Mouse (Mus musculus): ENCODE measurements around the gene Tmem41a.
"Not testable (repeated sequence)": the region's sequence is repeated elsewhere in the genome, so short reads cannot be mapped to it uniquely, and the experiment has no call there.

The Tmem41a gene

GRCm38 (mm10) chr16:21946761-21947715 is at the start of gene Tmem41a:
Tmem41a (minus strand) TSS chr16:21947552.
- peak; percentile 92 for ATAC-seq (ENCODE audit: insufficient number of reproducible peaks, low FRiP score, low TSS enrichment)

- ATAC-seq (ENCODE audit: insufficient number of reproducible peaks, low FRiP score, low TSS enrichment) = no peak
Observed at GRCm38 (mm10) chr16:21996402-21996801, 49.0 kb upstream of the Tmem41a start.

- ATAC-seq (ENCODE audit: insufficient number of reproducible peaks, low FRiP score, low TSS enrichment) = no peak
Observed at GRCm38 (mm10) chr16:21995304-21995703, 48.0 kb upstream of the Tmem41a start, which contains the start of gene Liph. Liph (minus strand) TSS chr16:21995663.

GRCm38 (mm10) chr16:21991774-21992173 is 44.4 kb upstream of the Tmem41a start:
- ATAC-seq (ENCODE audit: insufficient number of reproducible peaks, low FRiP score, low TSS enrichment) = no peak

GRCm38 (mm10) chr16:21990893-21991292 is 43.5 kb upstream of the Tmem41a start:
- ATAC-seq (ENCODE audit: insufficient number of reproducible peaks, low FRiP score, low TSS enrichment) = not testable (repeated sequence)

GRCm38 (mm10) chr16:21987956-21988355 is 40.6 kb upstream of the Tmem41a start:
- ATAC-seq (ENCODE audit: insufficient number of reproducible peaks, low FRiP score, low TSS enrichment) = no peak

- no peak for ATAC-seq (ENCODE audit: insufficient number of reproducible peaks, low FRiP score, low TSS enrichment)
Observed at GRCm38 (mm10) chr16:21986191-21986590, 38.8 kb upstream of the Tmem41a start.

GRCm38 (mm10) chr16:21984091-21984490 is 36.7 kb upstream of the Tmem41a start:
- no peak for ATAC-seq (ENCODE audit: insufficient number of reproducible peaks, low FRiP score, low TSS enrichment)

GRCm38 (mm10) chr16:21983581-21983980 is 36.2 kb upstream of the Tmem41a start:
- no peak for ATAC-seq (ENCODE audit: insufficient number of reproducible peaks, low FRiP score, low TSS enrichment)

GRCm38 (mm10) chr16:21983146-21983545 is 35.8 kb upstream of the Tmem41a start:
- no peak for ATAC-seq (ENCODE audit: insufficient number of reproducible peaks, low FRiP score, low TSS enrichment)

GRCm38 (mm10) chr16:21977347-21977746 is 30.0 kb upstream of the Tmem41a start:
- no peak for ATAC-seq (ENCODE audit: insufficient number of reproducible peaks, low FRiP score, low TSS enrichment)

- no peak for ATAC-seq (ENCODE audit: insufficient number of reproducible peaks, low FRiP score, low TSS enrichment)
Observed at GRCm38 (mm10) chr16:21976203-21976602, 28.9 kb upstream of the Tmem41a start.

- no peak for ATAC-seq (ENCODE audit: insufficient number of reproducible peaks, low FRiP score, low TSS enrichment)
Observed at GRCm38 (mm10) chr16:21971446-21971845, 24.1 kb upstream of the Tmem41a start.

- ATAC-seq (ENCODE audit: insufficient number of reproducible peaks, low FRiP score, low TSS enrichment) = no peak
Observed at GRCm38 (mm10) chr16:21970536-21970935, 23.2 kb upstream of the Tmem41a start.

GRCm38 (mm10) chr16:21969874-21970273 is 22.5 kb upstream of the Tmem41a start:
- no peak for ATAC-seq (ENCODE audit: insufficient number of reproducible peaks, low FRiP score, low TSS enrichment)

GRCm38 (mm10) chr16:21965576-21965975 is 18.2 kb upstream of the Tmem41a start:
- no peak for ATAC-seq (ENCODE audit: insufficient number of reproducible peaks, low FRiP score, low TSS enrichment)

- no peak; the same call in 1 of the 2 replicates for ATAC-seq (ENCODE audit: insufficient number of reproducible peaks, low FRiP score, low TSS enrichment)
Observed at GRCm38 (mm10) chr16:21955591-21955990, 8.2 kb upstream of the Tmem41a start.

GRCm38 (mm10) chr16:21928471-21928870 is 18.9 kb downstream of the Tmem41a start:
- no peak for ATAC-seq (ENCODE audit: insufficient number of reproducible peaks, low FRiP score, low TSS enrichment)

GRCm38 (mm10) chr16:21916681-21917080 is 30.7 kb downstream of the Tmem41a start:
- ATAC-seq (ENCODE audit: insufficient number of reproducible peaks, low FRiP score, low TSS enrichment) = peak; percentile 40; the same call in 1 of the 2 replicates

- ATAC-seq (ENCODE audit: insufficient number of reproducible peaks, low FRiP score, low TSS enrichment) = no peak
Observed at GRCm38 (mm10) chr16:21913347-21913746, 34.0 kb downstream of the Tmem41a start.

GRCm38 (mm10) chr16:21908906-21909305 is 38.4 kb downstream of the Tmem41a start:
- ATAC-seq (ENCODE audit: insufficient number of reproducible peaks, low FRiP score, low TSS enrichment) = not testable (repeated sequence)

- ATAC-seq (ENCODE audit: insufficient number of reproducible peaks, low FRiP score, low TSS enrichment) = no peak
Observed at GRCm38 (mm10) chr16:21906902-21907301, 40.5 kb downstream of the Tmem41a start.

Measured in cerebellum, adult (tissue).